Comparison of ENCODE assay signal across 33 mouse cellular contexts in the genomic region with DNA sequence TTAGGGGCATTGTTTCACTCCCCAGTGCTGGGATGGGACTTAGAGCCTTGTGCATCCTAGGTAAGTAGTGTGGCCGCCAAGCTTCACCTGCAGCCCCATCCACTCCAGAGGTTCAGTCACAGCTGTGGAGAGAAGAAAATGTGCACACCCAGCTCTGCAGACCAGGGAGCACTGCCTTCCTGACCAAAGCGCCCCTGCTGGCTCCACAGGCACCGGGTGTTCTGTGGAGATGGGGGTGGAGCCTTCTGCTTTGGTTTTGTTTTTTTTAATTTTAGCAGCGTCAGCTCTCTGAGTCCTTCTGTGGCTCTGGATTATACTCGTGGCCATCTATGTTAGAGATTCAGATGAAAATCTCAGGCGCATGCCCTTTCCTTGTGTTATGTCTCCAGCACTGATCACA. TPM values are rescaled to one million over a fixed set of nuclear protein-coding genes. Genes with fewer than 3 reads are reported as not detected.
DNase-seq lines count a peak whose midpoint lies in the region; ATAC-seq and TF ChIP-seq lines count a peak whose summit lies in the region.
"Had no signal": no experiment of that assay in that cellular context is flagged by ENCODE, and none has a peak within 500 bp of the region (broad histone marks: within the 10 kb centered on the region; RNA-seq: fewer than 3 reads in every experiment).

No protein-coding gene starts in this region.

- DNase-seq in gastrocnemius, adult 2 months, result peak; percentile 39
- DNase-seq in gastrocnemius, postnatal 25 days, result no peak
- DNase-seq in layer of hippocampus, postnatal 36 days, result peak; percentile 16 to 29
- DNase-seq in layer of hippocampus, postnatal 10 days (ENCODE audit: low spot score in 2 of 2), result no peak
- DNase-seq in ZHBTc4 (ENCODE audit: low read depth, low spot score), result peak; percentile 45
- peak; percentile 32 to 56 for DNase-seq in kidney, postnatal 25 days
- no peak for DNase-seq in thymus, adult 2 months
- DNase-seq: cerebellum, adult 8-10 months; cerebellum, postnatal 36 days; embryo, embryonic 11 days; liver, embryonic 13.5 days; lung, embryonic 14.5 days; lung, postnatal 36 days; thymus, postnatal 36 days had no signal

- H3K4me1 ChIP-seq in thymus, adult 2 months (replicated peaks; ENCODE audit: control insufficient read depth, insufficient read depth, low read length), result no peaks in the 10 kb centered on the region
- H3K4me1 ChIP-seq: embryonic facial prominence, embryonic 13.5 days; forebrain, embryonic 12.5 days; heart, embryonic 10.5 days; hindbrain, embryonic 15.5 days; limb, embryonic 13.5 days; liver, embryonic 13.5 days; midbrain, embryonic 13.5 days had no signal

- no peak for TF ChIP-seq POLR2A in thymus, adult 2 months (IDR thresholded peaks at IDR 0.05; ENCODE audit: control insufficient read depth, extremely low read depth, insufficient read depth, low read length, poor library complexity)

- 78% methylated on average over 6 of the region's 6 CpGs for WGBS in thymus, adult 2 months

- no peak for ATAC-seq in CD4-positive, CD25-positive, alpha-beta regulatory T cell, adult 4 months
- ATAC-seq: intestine, postnatal 0 days; midbrain, embryonic 13.5 days had no signal

- H3K27ac ChIP-seq in gastrocnemius, adult 2 months, result peak overlapping the region; percentile 88
- H3K27ac ChIP-seq in thymus, adult 2 months (ENCODE audit: control insufficient read depth, insufficient read depth, low read length), result no peak overlapping the region
- H3K27ac ChIP-seq: embryonic facial prominence, embryonic 13.5 days; forebrain, embryonic 12.5 days; heart, embryonic 10.5 days; hindbrain, embryonic 15.5 days; limb, embryonic 13.5 days; liver, embryonic 13.5 days; midbrain, embryonic 13.5 days had no signal

- intact Hi-C loops in gastrocnemius, adult 2 months (cut with DNase I), result loop anchor here (10.0 kb wide), 1 partner anchor 66 kb away; no protein-coding TSS in a partner anchor

- peaks cover 68% of the 10 kb centered on the region for H3K36me3 ChIP-seq in thymus, adult 2 months (ENCODE audit: control insufficient read depth, insufficient read depth, low read length)

- TF ChIP-seq CTCF in gastrocnemius, adult 2 months (IDR thresholded peaks at IDR 0.05), result 0 out of 2 replicates have a peak, but pooled peaks have one; percentile 13
- TF ChIP-seq CTCF in thymus, adult 2 months (IDR thresholded peaks at IDR 0.05; ENCODE audit: borderline replicate concordance, control insufficient read depth, extremely low read depth, insufficient read depth, low read length, poor library complexity), result no peak

- peak overlapping the region; percentile 5; the same call in 1 of the 2 replicates for H3K4me3 ChIP-seq in gastrocnemius, adult 2 months
- no peak overlapping the region for H3K4me3 ChIP-seq in thymus, adult 2 months (ENCODE audit: control insufficient read depth, insufficient read depth, low read length)
- H3K4me3 ChIP-seq: embryonic facial prominence, embryonic 13.5 days; erythroblast, embryonic 14.5 days; forebrain, embryonic 12.5 days; heart, embryonic 10.5 days; hindbrain, embryonic 15.5 days; limb, embryonic 13.5 days; liver, embryonic 13.5 days; megakaryocyte, embryonic 14.5 days; midbrain, embryonic 13.5 days had no signal

- no peaks in the 10 kb centered on the region for H3K27me3 ChIP-seq in thymus, adult 2 months (ENCODE audit: control insufficient read depth, insufficient read depth, low read length)
- H3K27me3 ChIP-seq: embryonic facial prominence, embryonic 13.5 days; forebrain, embryonic 12.5 days; hindbrain, embryonic 15.5 days; limb, embryonic 13.5 days; liver, embryonic 13.5 days; megakaryocyte, embryonic 14.5 days; midbrain, embryonic 13.5 days had no signal

RNA-seq across cellular contexts. Expression of a gene that starts 3.4 kb away (rescaled TPM):
- 1 to 10 TPM in 1 of 2 experiments, under 1 TPM in 1; 0.92 to 1.5 TPM for total RNA-seq in gastrocnemius, adult 2 months (2021)
- total RNA-seq in gastrocnemius, postnatal 25 days (2021), result under 1 TPM; 0.40 to 0.46 TPM
- 1 to 10 TPM; 2.6 to 2.9 TPM for total RNA-seq in layer of hippocampus, postnatal 36 days (2021)
- 1 to 10 TPM; 1.9 to 2.5 TPM for total RNA-seq in layer of hippocampus, postnatal 10 days (2021)
- 1 to 10 TPM in 1 of 2 experiments, not detected in 1; 1.6 TPM for polyA plus RNA-seq in CD4-positive, CD25-positive, alpha-beta regulatory T cell, adult 4 months (2017; shearing (Covaris generic))
- polyA plus RNA-seq in thymus, adult 2 months (2012; rRNA removed), result 0.70 and 1.9 TPM in 2 replicates

RNA-seq across cellular contexts. Expression of a gene that starts 39.1 kb away (rescaled TPM):
- not detected for total RNA-seq in gastrocnemius, adult 2 months (2021)
- total RNA-seq in gastrocnemius, postnatal 25 days (2021), result not detected
- total RNA-seq in layer of hippocampus, postnatal 36 days (2021), result under 1 TPM in 1 of 2 experiments, not detected in 1; 0.18 TPM
- total RNA-seq in layer of hippocampus, postnatal 10 days (2021), result under 1 TPM; 0.11 to 0.23 TPM
- under 1 TPM in 1 of 2 experiments, not detected in 1; 0.11 TPM for polyA plus RNA-seq in CD4-positive, CD25-positive, alpha-beta regulatory T cell, adult 4 months (2017; shearing (Covaris generic))
- polyA plus RNA-seq in thymus, adult 2 months (2012; rRNA removed), result 0.09 and 0.12 TPM in 2 replicates
- total RNA-seq: adrenal gland, adult 18-20 months; gastrocnemius, adult 8-10 months; monocyte, adult 5-6 weeks; neutrophil, adult 5-6 weeks had no signal
- polyA plus RNA-seq: erythroblast, embryonic 14.5 days had no signal

RNA-seq across cellular contexts. Expression of a gene that starts 41.6 kb away (rescaled TPM):
- total RNA-seq in gastrocnemius, adult 2 months (2021), result 10 to 100 TPM; 68.7 to 74.6 TPM
- total RNA-seq in gastrocnemius, postnatal 25 days (2021), result 10 to 100 TPM; 61.7 to 64.9 TPM
- total RNA-seq in layer of hippocampus, postnatal 36 days (2021), result 100 to 1,000 TPM; 107 to 110 TPM
- 100 to 1,000 TPM; 121 to 132 TPM for total RNA-seq in layer of hippocampus, postnatal 10 days (2021)
- polyA plus RNA-seq in CD4-positive, CD25-positive, alpha-beta regulatory T cell, adult 4 months (2017; shearing (Covaris generic)), result 100 to 1,000 TPM; 102 to 155 TPM
- polyA plus RNA-seq in thymus, adult 2 months (2012; rRNA removed), result 100 and 104 TPM in 2 replicates

RNA-seq across cellular contexts. Expression of a gene that starts 47.1 kb away (rescaled TPM):
- total RNA-seq in gastrocnemius, adult 2 months (2021), result not detected
- total RNA-seq in gastrocnemius, postnatal 25 days (2021), result not detected
- total RNA-seq in layer of hippocampus, postnatal 36 days (2021), result not detected
- total RNA-seq in layer of hippocampus, postnatal 10 days (2021), result not detected
- not detected for polyA plus RNA-seq in CD4-positive, CD25-positive, alpha-beta regulatory T cell, adult 4 months (2017; shearing (Covaris generic))
- polyA plus RNA-seq in thymus, adult 2 months (2012; rRNA removed), result not detected in 2 replicates
- total RNA-seq: adrenal gland, adult 18-20 months; gastrocnemius, adult 8-10 months; granulocyte monocyte progenitor cell, adult 5-6 weeks; hematopoietic stem cell, adult 5-6 weeks; layer of hippocampus, postnatal 25 days; left cerebral cortex, postnatal 25 days; monocyte, adult 5-6 weeks; neutrophil, adult 5-6 weeks had no signal
- polyA plus RNA-seq: embryonic facial prominence, embryonic 13.5 days; erythroblast, embryonic 14.5 days; forebrain, embryonic 12.5 days; heart, embryonic 10.5 days; heart, embryonic 16.5 days; hindbrain, embryonic 15.5 days; intestine, postnatal 0 days; limb, embryonic 13.5 days; liver, embryonic 13.5 days; lung, embryonic 14.5 days; midbrain, embryonic 13.5 days had no signal

RNA-seq across cellular contexts. Expression of a gene that starts 50.5 kb away (rescaled TPM):
- 10 to 100 TPM; 54.9 to 69.4 TPM for total RNA-seq in gastrocnemius, adult 2 months (2021)
- 10 to 100 TPM; 74.4 to 92.9 TPM for total RNA-seq in gastrocnemius, postnatal 25 days (2021)
- 10 to 100 TPM; 61.2 to 62.8 TPM for total RNA-seq in layer of hippocampus, postnatal 36 days (2021)
- total RNA-seq in layer of hippocampus, postnatal 10 days (2021), result 10 to 100 TPM; 63.6 to 67.8 TPM
- 100 to 1,000 TPM; 464 to 565 TPM for polyA plus RNA-seq in CD4-positive, CD25-positive, alpha-beta regulatory T cell, adult 4 months (2017; shearing (Covaris generic))
- 800 and 899 TPM in 2 replicates for polyA plus RNA-seq in thymus, adult 2 months (2012; rRNA removed)

Comparison
In these comparisons a context has a peak if more than half of its experiments do, and no peak if none do; other contexts are left out.
1. DNase-seq: peak in gastrocnemius, adult 2 months (single experiment), layer of hippocampus, postnatal 36 days (2 of 2), ZHBTc4 (single experiment) and kidney, postnatal 25 days (2 of 2); none in gastrocnemius, postnatal 25 days (single experiment), layer of hippocampus, postnatal 10 days (0 of 2) and thymus, adult 2 months (single experiment).